Mouse (Mus musculus) heart, embryonic 14.5 days (tissue): ENCODE measurements around the gene Eipr1. TPM values are rescaled to one million over a fixed set of nuclear protein-coding genes. Genes with fewer than 3 reads are reported as not detected.

ENCODE experiments used
- ATAC-seq: fragments of 200-750 bp; cut with Nextera tagmentation; 2 replicates; pipeline ENCODE4 v1.8.0; 2017; ENCODE audit warnings: low read depth, moderate TSS enrichment; ENCODE audit not compliant: insufficient number of reproducible peaks, insufficient read depth, low FRiP score
- H3K27ac ChIP-seq, 2 experiments: fragments of 200-500 bp in 1 of 2; fragments of 300-500 bp in 1 of 2; sonication (generic) in 1 of 2; replicated peaks in 1 of 2; 2 replicates each; pipeline ENCODE4 v1.5.1; 2012 to 2014; ENCODE audit warnings: low read depth in 2 of 2, low read length in 2 of 2, control low read depth in 1 of 2, mild to moderate bottlenecking in 1 of 2, mixed read lengths in 1 of 2; ENCODE audit not compliant: control insufficient read depth in 1 of 2, insufficient read depth in 1 of 2
- H3K27me3 ChIP-seq: fragments of 300-500 bp; sonication (generic); 2 replicates; pipeline ENCODE4 v1.6.1; 2014; ENCODE audit warnings: mild to moderate bottlenecking, low read length, control low read depth; ENCODE audit not compliant: control insufficient read depth, insufficient read depth
- H3K36me3 ChIP-seq: fragments of 300-500 bp; sonication (generic); 2 replicates; pipeline ENCODE4 v1.6.1; 2014; ENCODE audit warnings: mild to moderate bottlenecking, control low read depth, low read length, mixed read lengths; ENCODE audit not compliant: control insufficient read depth, insufficient read depth
- H3K4me1 ChIP-seq, 2 experiments: fragments of 200-500 bp in 1 of 2; fragments of 300-500 bp in 1 of 2; sonication (generic) in 1 of 2; 2 replicates each; pipeline ENCODE4 v1.6.1; 2012 to 2014; ENCODE audit warnings: low read length in 2 of 2, control low read depth in 1 of 2, mixed read lengths in 1 of 2; ENCODE audit not compliant: control insufficient read depth in 2 of 2, insufficient read depth in 2 of 2
- H3K4me2 ChIP-seq: fragments of 300-500 bp; sonication (generic); 2 replicates; pipeline ENCODE4 v1.6.1; 2014; ENCODE audit warnings: mild to moderate bottlenecking, low read length
- H3K4me3 ChIP-seq, 2 experiments: fragments of 200-500 bp in 1 of 2; fragments of 300-500 bp in 1 of 2; sonication (generic) in 1 of 2; 2 replicates each; pipeline ENCODE4 v1.5.1; 2012 to 2014; ENCODE audit warnings: low read length in 2 of 2, mild to moderate bottlenecking in 2 of 2, control low read depth in 1 of 2, low read depth in 1 of 2, moderate library complexity in 1 of 2; ENCODE audit not compliant: control insufficient read depth in 1 of 2, insufficient read depth in 1 of 2
- H3K9ac ChIP-seq: fragments of 300-500 bp; sonication (generic); 2 replicates; pipeline ENCODE4 v1.6.1; 2014; ENCODE audit warnings: mild to moderate bottlenecking, low read length
- H3K9me3 ChIP-seq: fragments of 300-500 bp; sonication (generic); 2 replicates; pipeline ENCODE4 v1.6.1; 2016; ENCODE audit warnings: low read length, control low read depth; ENCODE audit not compliant: control insufficient read depth
- WGBS: fragments of 180-500 bp; shearing (Covaris S2); extraction: QIAGEN DNeasy Blood & Tissue Kit; methylation state at CpG from one replicate; pipeline ENCODE4 v1.1.7; 2014; 5-methylcytosine and 5-hydroxymethylcytosine counted together
- polyA plus RNA-seq: library from polyadenylated mRNA; unstranded; fragments of >200 nt; fragmentation: Nextera tagmentation; extraction: Ambion mirVana; gene quantifications from 2 replicates; pipeline ENCODE4 v1.2.1, GENCODE M21; 2014

The Eipr1 gene
- polyA plus RNA-seq, 1 experiment from 2014 or later: 19.8 TPM

GRCm38 (mm10) chr12:28866121-28866520 lies 114.5 kb downstream of the Eipr1 start:
- H3K27ac ChIP-seq: no peak overlapping the region
- H3K27me3 ChIP-seq: no peaks in the 10 kb centered on the region
- no peak overlapping the region for H3K4me2 ChIP-seq
- peaks cover 10% of the 10 kb centered on the region; the same call in 1 of the 2 replicates for H3K36me3 ChIP-seq
- WGBS: 59% methylated on average over 1 of the region's 1 CpGs
- no peak overlapping the region for H3K9ac ChIP-seq
- H3K4me1 ChIP-seq: no peaks in the 10 kb centered on the region
- H3K4me3 ChIP-seq: no peak overlapping the region
- ATAC-seq: no peak
- H3K9me3 ChIP-seq: no peaks in the 10 kb centered on the region

GRCm38 (mm10) chr12:28868794-28869193 lies 117.2 kb downstream of the Eipr1 start:
- ATAC-seq: no peak

GRCm38 (mm10) chr12:28872271-28872670 lies 120.7 kb downstream of the Eipr1 start:
- Histone ChIP-seq H3K27ac (no peak overlapping the region), H3K4me2 (no peak overlapping the region), H3K27me3 (no peaks in the 10 kb centered on the region), H3K36me3 (no peaks in the 10 kb centered on the region), H3K9ac (no peak overlapping the region), H3K4me3 (no peak overlapping the region), H3K9me3 (no peaks in the 10 kb centered on the region), H3K4me1 (no peaks in the 10 kb centered on the region)
- no peak for ATAC-seq
- 64% methylated on average over 12 of the region's 12 CpGs for WGBS

More at GRCm38 (mm10) chr12:28868794-28869193, 117.2 kb downstream of the Eipr1 start:
- no peak overlapping the region for H3K4me3 ChIP-seq
- WGBS: 80% methylated on average over 4 of the region's 4 CpGs
- no peak overlapping the region for H3K9ac ChIP-seq
- no peak overlapping the region for H3K4me2 ChIP-seq
- H3K27ac ChIP-seq: no peak overlapping the region
- no peaks in the 10 kb centered on the region for H3K4me1 ChIP-seq
- no peaks in the 10 kb centered on the region for H3K27me3 ChIP-seq
- H3K9me3 ChIP-seq: no peaks in the 10 kb centered on the region
- H3K36me3 ChIP-seq: peaks cover 10% of the 10 kb centered on the region; the same call in 1 of the 2 replicates

GRCm38 (mm10) chr12:28874781-28875251 lies 123.2 kb downstream of the Eipr1 start:
- no peak for ATAC-seq
- Histone ChIP-seq H3K9me3 (no peaks in the 10 kb centered on the region), H3K4me3 (no peak overlapping the region), H3K27me3 (no peaks in the 10 kb centered on the region), H3K36me3 (no peaks in the 10 kb centered on the region), H3K4me1 (no peaks in the 10 kb centered on the region), H3K4me2 (no peak overlapping the region), H3K9ac (no peak overlapping the region), H3K27ac (no peak overlapping the region)
- 73% methylated on average over 8 of the region's 8 CpGs for whole genome bisulfite sequencing

- no peak overlapping the region for H3K4me3 ChIP-seq
- H3K36me3 ChIP-seq: no peaks in the 10 kb centered on the region
- ATAC-seq: no peak
- no peaks in the 10 kb centered on the region for H3K4me1 ChIP-seq
- no peak overlapping the region for H3K4me2 ChIP-seq
- no peaks in the 10 kb centered on the region for H3K9me3 ChIP-seq
- H3K27me3 ChIP-seq: no peaks in the 10 kb centered on the region
- 84% methylated on average over 8 of the region's 8 CpGs for WGBS
- H3K27ac ChIP-seq: no peak overlapping the region
- H3K9ac ChIP-seq: no peak overlapping the region
Measured at GRCm38 (mm10) chr12:28875471-28875870, 123.9 kb downstream of the Eipr1 start.

- Histone ChIP-seq H3K4me2 (no peak overlapping the region), H3K27me3 (peaks cover under 1% of the 10 kb centered on the region; the same call in 1 of the 2 replicates), H3K9me3 (no peaks in the 10 kb centered on the region), H3K9ac (no peak overlapping the region), H3K36me3 (no peaks in the 10 kb centered on the region), H3K4me3 (no peak overlapping the region), H3K4me1 (peaks cover 3 to 5% of the 10 kb centered on the region in 2 experiments; a peak in 2 of 4 replicates), H3K27ac (no peak overlapping the region)
- ATAC-seq: no peak
Measured at GRCm38 (mm10) chr12:28880471-28880870, 128.9 kb downstream of the Eipr1 start.

GRCm38 (mm10) chr12:28887712-28888111 lies 136.1 kb downstream of the Eipr1 start:
- Histone ChIP-seq H3K27ac (no peak overlapping the region), H3K36me3 (no peaks in the 10 kb centered on the region), H3K27me3 (peaks cover 30% of the 10 kb centered on the region), H3K4me1 (peaks cover 3 to 5% of the 10 kb centered on the region in 2 experiments; a peak in 2 of 4 replicates), H3K9ac (no peak overlapping the region), H3K4me2 (no peak overlapping the region), H3K4me3 (no peak overlapping the region), H3K9me3 (no peaks in the 10 kb centered on the region)
- WGBS: 78% methylated on average over 6 of the region's 6 CpGs
- ATAC-seq: no peak

GRCm38 (mm10) chr12:28889068-28889674 lies 137.6 kb downstream of the Eipr1 start:
- no peak overlapping the region for H3K4me2 ChIP-seq
- no peak for ATAC-seq
- 32% methylated on average over 7 of the region's 7 CpGs for WGBS
- H3K36me3 ChIP-seq: no peaks in the 10 kb centered on the region
- no peak overlapping the region for H3K27ac ChIP-seq
- no peak overlapping the region for H3K9ac ChIP-seq
- no peaks in the 10 kb centered on the region for H3K9me3 ChIP-seq
- peaks cover 3 to 5% of the 10 kb centered on the region in 2 experiments; a peak in 2 of 4 replicates for H3K4me1 ChIP-seq
- H3K27me3 ChIP-seq: peaks cover 30% of the 10 kb centered on the region
- no peak overlapping the region for H3K4me3 ChIP-seq
